Mouse (Mus musculus) hindlimb bud, embryonic 11.5 days (tissue): Measurements from ENCODE around the gene Meox1.

Source experiments
- DNase-seq: peaks from one replicate; pipeline ENCODE4 v3.0.0-alpha.2; 2012; ENCODE audit warnings: low read depth, low spot score; ENCODE audit errors: extremely low spot score

Gene Meox1

GRCm38 (mm10) chr11:101898328-101898727 is 4.2 kb upstream of the Meox1 start:
- no peak for DNase-seq

GRCm38 (mm10) chr11:101896546-101897361 is 2.6 kb upstream of the Meox1 start:
- no peak for DNase-seq

DNA sequence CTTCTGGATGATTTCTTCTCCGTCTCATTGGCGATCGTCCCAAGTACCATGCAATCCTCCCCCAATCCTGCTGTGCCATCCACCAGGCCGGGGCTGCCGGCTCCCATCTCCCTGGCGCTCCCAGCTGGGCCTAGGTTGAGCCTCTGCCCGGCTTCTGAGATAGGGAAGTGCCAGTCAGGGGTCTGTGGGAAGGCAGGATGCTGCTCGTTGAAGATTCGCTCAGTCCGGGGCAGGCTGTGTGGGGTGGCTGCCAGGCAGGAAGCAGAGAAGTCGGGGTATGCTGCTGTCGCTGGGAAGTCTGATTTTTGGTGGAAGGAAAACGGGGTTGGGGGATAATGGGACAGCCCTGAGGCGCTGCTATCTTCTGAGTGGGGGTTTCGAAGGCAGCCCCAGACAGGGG is 614 bp downstream of the Meox1 start:
- no peak for DNase-seq

DNA sequence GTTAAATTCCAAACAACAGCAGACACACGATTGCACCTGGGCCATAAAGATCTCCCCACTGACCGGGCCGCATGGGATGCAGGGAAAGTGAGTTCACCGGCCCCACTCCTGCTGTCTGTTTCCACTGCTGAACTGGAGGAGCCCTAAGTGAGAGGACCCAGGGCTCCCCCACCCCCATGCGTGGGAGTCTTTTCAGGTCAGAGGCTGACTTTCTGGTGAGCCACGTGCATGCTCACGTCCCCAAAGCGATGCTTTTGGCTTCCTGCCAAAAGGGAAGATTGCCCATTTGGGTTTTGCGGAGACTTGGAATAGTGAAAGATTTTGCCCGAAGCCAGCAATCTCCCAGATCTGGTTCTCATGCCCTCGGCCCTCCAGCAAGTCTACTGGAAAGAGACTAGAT is 2.7 kb downstream of the Meox1 start:
- no peak for DNase-seq

- no peak for DNase-seq
Measured at GRCm38 (mm10) chr11:101889781-101890180, 4.4 kb downstream of the Meox1 start.

DNA sequence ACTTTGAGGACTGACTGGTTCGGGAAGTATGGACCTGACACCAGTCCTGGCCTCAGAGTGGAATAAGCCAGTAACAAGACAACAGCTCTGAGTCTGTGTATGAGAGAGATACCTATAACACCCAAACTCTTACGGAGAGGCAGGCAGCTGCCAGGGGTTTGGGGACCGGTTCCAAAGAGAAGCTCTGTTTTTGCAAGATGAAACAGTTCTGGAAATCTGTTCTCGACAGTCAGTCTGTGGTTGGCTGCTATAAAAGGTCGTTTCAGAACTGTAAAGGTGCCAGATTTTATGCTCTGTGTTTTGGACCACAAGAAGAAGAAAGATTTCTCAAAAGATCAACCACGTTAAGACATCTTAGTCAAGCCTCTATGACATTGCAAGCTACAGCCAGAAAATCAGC is 5.4 kb downstream of the Meox1 start:
- DNase-seq: no peak

- no peak for DNase-seq
Measured at GRCm38 (mm10) chr11:101886436-101886835, 7.7 kb downstream of the Meox1 start.

DNA sequence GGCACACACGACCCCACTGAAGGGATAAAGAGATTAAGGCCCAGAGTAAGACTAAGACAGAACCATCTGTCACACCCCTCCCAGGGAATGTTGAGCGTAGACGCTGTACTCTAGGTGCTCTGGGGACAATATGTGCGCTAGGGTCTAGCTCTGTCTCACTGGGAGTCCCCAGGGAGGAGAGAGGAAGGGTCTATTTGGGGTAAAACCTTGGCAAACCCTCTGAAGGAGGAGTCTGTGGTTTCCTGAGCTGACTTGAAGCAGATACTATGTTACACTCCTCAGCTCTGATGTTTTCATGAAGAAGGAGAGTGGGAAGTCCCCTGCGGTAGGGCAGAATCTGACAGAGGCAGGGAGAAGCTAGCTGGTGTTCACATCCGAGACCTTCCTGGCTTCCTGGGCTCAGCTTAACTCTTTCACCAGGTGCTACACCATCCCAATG is 8.3 kb downstream of the Meox1 start:
- DNase-seq: no peak

- no peak for DNase-seq
Measured at GRCm38 (mm10) chr11:101885232-101885631, 8.9 kb downstream of the Meox1 start.

- no peak for DNase-seq
Measured at GRCm38 (mm10) chr11:101883911-101884310, 10.3 kb downstream of the Meox1 start.

DNA sequence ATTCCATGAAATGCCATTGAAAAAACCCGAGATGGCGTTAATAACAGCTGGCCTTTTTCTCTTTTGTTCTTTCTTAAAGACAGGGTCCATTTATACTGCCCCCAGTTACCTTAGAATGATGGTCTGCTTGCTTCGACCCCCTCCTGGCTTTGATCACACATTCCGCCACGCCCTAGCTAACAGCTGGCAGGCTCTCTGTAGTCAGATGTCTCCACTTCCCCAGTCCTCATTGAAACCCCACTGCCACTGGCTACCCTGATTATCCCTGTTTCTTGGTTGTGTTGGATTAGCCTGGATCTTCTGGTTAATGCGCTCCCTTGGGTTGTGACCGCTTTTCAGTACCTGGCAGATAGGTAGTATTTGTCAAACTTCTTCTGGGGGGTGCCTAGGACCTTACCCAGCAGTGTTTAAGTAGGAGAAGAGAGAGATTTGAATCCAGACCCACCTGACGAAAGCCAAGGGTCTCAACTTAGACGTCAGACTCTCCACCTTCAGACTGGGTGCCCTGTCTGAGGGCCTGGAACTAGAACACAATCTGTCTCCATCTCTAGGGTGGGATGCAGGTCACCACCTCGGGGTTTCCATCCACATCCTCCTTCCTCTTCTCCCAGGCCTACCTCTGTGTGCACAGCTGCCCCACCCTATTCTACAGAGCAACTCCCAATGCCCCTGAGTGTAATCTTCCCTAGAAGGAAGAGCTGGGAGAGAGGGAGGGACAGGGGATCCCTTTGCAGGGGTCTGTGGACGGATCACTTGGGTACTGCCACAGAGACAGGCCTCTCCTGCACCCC is 11.5 kb downstream of the Meox1 start:
- DNase-seq: no peak

GRCm38 (mm10) chr11:101881604-101882071 is 12.5 kb downstream of the Meox1 start:
- DNase-seq: no peak

DNA sequence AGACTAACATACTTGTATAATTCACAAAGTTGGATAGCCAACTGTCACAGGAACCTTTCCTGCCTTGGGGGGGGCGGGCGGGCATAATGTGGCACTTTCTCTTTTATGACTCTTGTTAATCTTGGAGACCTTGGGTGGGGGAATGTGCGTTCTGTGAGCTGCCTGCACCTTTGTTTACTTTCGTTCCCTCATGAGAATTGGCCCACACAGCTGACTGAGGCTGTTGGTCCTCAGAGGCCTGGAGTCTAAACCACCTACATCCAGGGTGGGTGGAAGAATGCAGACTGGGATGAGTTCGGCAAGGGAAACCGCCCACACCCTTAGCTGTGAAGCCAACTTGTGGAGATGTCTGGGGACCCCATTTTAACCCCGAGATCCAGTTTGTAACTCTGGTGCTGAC is 13.0 kb downstream of the Meox1 start:
- no peak for DNase-seq

- no peak for DNase-seq
Measured at GRCm38 (mm10) chr11:101879672-101880071, 14.5 kb downstream of the Meox1 start.

- no peak for DNase-seq
Measured at GRCm38 (mm10) chr11:101878696-101879095, 15.5 kb downstream of the Meox1 start.

GRCm38 (mm10) chr11:101874978-101875377 is 19.2 kb downstream of the Meox1 start:
- no peak for DNase-seq

- DNase-seq: no peak
Measured at GRCm38 (mm10) chr11:101873909-101874308, 20.3 kb downstream of the Meox1 start.

GRCm38 (mm10) chr11:101871435-101871834 is 22.7 kb downstream of the Meox1 start:
- DNase-seq: no peak

GRCm38 (mm10) chr11:101870067-101870765 is 24.0 kb downstream of the Meox1 start:
- no peak for DNase-seq

GRCm38 (mm10) chr11:101867513-101868052 is 26.6 kb downstream of the Meox1 start:
- no peak for DNase-seq

- DNase-seq: no peak
Measured at GRCm38 (mm10) chr11:101858742-101859141, 35.4 kb downstream of the Meox1 start.
